Comparison of ENCODE assay signal across 16 mouse cellular contexts in the genomic region with DNA sequence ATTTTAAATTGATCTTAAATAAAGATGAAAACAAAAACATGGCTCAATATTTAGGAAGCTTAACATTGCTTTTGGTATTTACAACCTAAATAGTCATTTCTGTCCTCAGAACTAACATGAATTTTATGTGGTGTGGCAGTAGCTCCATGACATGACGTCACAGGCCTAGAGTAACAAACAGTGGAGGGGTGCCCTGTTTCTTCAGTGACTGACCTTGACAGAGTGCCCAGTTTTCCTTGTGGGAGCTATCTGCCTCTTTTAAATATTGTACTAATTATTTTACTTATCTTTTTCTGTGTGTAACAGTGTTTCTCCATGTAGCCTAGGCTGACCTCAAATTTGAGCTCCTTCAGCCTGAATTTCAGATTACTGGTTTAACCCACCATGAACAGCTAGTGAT.
"Had no signal": no experiment of that assay in that cellular context is flagged by ENCODE, and none has a peak within 500 bp of the region (broad histone marks: within the 10 kb centered on the region; RNA-seq: fewer than 3 reads in every experiment).

No protein-coding gene starts in this region.

- H3K27ac ChIP-seq: kidney, postnatal 0 days; layer of hippocampus, adult 2 months; limb, embryonic 10.5 days; limb, embryonic 13.5 days; liver, embryonic 12.5 days; liver, embryonic 15.5 days had no signal

- H3K9ac ChIP-seq: limb, embryonic 13.5 days; liver, embryonic 12.5 days; liver, embryonic 15.5 days had no signal

- H3K4me3 ChIP-seq: layer of hippocampus, adult 2 months; limb, embryonic 10.5 days; limb, embryonic 13.5 days; liver, embryonic 12.5 days; liver, embryonic 15.5 days had no signal

- H3K27me3 ChIP-seq: limb, embryonic 13.5 days; liver, embryonic 12.5 days; liver, embryonic 15.5 days had no signal

- DNase-seq: kidney, adult 2 months; kidney, postnatal 25 days; layer of hippocampus, adult 9-11 months; lung, adult 2 months; lung, postnatal 14 days; lung, postnatal 4 days; midbrain, embryonic 14.5 days; retina, postnatal 1 day; right cerebral cortex, postnatal 25 days; thymus, postnatal 25 days had no signal
